ENCODE assay signal across 9 mouse cellular contexts in genomic region chr11:11686569-11687051, GRCm38 (mm10). TPM values are rescaled to one million over a fixed set of nuclear protein-coding genes. Genes with fewer than 3 reads are reported as not detected.
DNase-seq lines count a peak whose midpoint lies in the region; ATAC-seq lines count a peak whose summit lies in the region.
"Had no signal": no experiment of that assay in that cellular context is flagged by ENCODE, and none has a peak within 500 bp of the region (broad histone marks: within the 10 kb centered on the region; RNA-seq: fewer than 3 reads in every experiment).

No protein-coding gene starts in this region.

- no peak overlapping the region for H3K27ac ChIP-seq in embryonic facial prominence, embryonic 15.5 days (replicated peaks)

- DNase-seq in spleen, adult 12 weeks (ENCODE audit: low spot score): peak; percentile 37
- DNase-seq in spleen, postnatal 14 days (ENCODE audit: low spot score in 2 of 2): no peak
- peak; percentile 46 for DNase-seq in liver
- peak; percentile 59 to 69 for DNase-seq in spleen, postnatal 10 days (ENCODE audit: low spot score in 2 of 2)
- DNase-seq in gastrocnemius, postnatal 4 days (ENCODE audit: low spot score in 2 of 2): no peak
- DNase-seq in frontal cortex, adult 2 months (ENCODE audit: extremely low spot score in 1 of 2, low spot score in 1 of 2): no peak

- peaks cover 11% of the 10 kb centered on the region for H3K4me1 ChIP-seq in embryonic facial prominence, embryonic 15.5 days

- H3K4me2 ChIP-seq in embryonic facial prominence, embryonic 15.5 days (replicated peaks): peak overlapping the region; percentile 98

- no peak for ATAC-seq in embryonic facial prominence, embryonic 15.5 days (ENCODE audit: insufficient number of reproducible peaks, low FRiP score, low TSS enrichment, low read depth)
- no peak for ATAC-seq in megakaryocyte-erythroid progenitor cell, adult 5-6 weeks (replicated peaks; ENCODE audit: low FRiP score, low TSS enrichment, poor library complexity, severe bottlenecking)

- H3K27me3 ChIP-seq in embryonic facial prominence, embryonic 15.5 days: peaks cover 53% of the 10 kb centered on the region

- peak overlapping the region; percentile 61 for H3K4me3 ChIP-seq in embryonic facial prominence, embryonic 15.5 days (replicated peaks)

- no peaks in the 10 kb centered on the region for H3K36me3 ChIP-seq in embryonic facial prominence, embryonic 15.5 days

- 13% methylated on average over 16 of the region's 16 CpGs for WGBS in embryonic facial prominence, embryonic 15.5 days

- no peaks in the 10 kb centered on the region for H3K9me3 ChIP-seq in embryonic facial prominence, embryonic 15.5 days (replicated peaks)

- H3K9ac ChIP-seq in embryonic facial prominence, embryonic 15.5 days: no peak overlapping the region; the same call in 1 of the 2 replicates

RNA-seq across cellular contexts. Expression of gene Ikzf1, which starts 1.8 kb away (rescaled TPM):
- 2.2 and 2.5 TPM in 2 replicates for polyA plus RNA-seq in embryonic facial prominence, embryonic 15.5 days (2015; fragmentation: Nextera tagmentation; extraction: Ambion mirVana)
- 1 to 10 TPM; 3.8 to 4.2 TPM for total RNA-seq in gastrocnemius, postnatal 4 days (2021)
- 259 and 321 TPM in 2 replicates for total RNA-seq in megakaryocyte-erythroid progenitor cell, adult 5-6 weeks (2014; fragmentation: Nextera tagmentation)
- total RNA-seq in megakaryocyte-erythroid progenitor cell, adult 5-6 weeks (2017): 239 and 294 TPM in 2 replicates
- polyA plus RNA-seq in frontal cortex, adult 2 months (2012; rRNA removed): 3.0 and 3.1 TPM in 2 replicates

RNA-seq across cellular contexts. Expression of gene 4930512M02Rik, which starts 59.0 kb away (rescaled TPM):
- polyA plus RNA-seq in embryonic facial prominence, embryonic 15.5 days (2015; fragmentation: Nextera tagmentation; extraction: Ambion mirVana): not detected in 2 replicates
- total RNA-seq in gastrocnemius, postnatal 4 days (2021): not detected
- not detected in 2 replicates for total RNA-seq in megakaryocyte-erythroid progenitor cell, adult 5-6 weeks (2014; fragmentation: Nextera tagmentation)
- not detected in 2 replicates for total RNA-seq in megakaryocyte-erythroid progenitor cell, adult 5-6 weeks (2017)
- polyA plus RNA-seq in frontal cortex, adult 2 months (2012; rRNA removed): not detected in 2 replicates
- polyA plus RNA-seq: gonadal fat pad, adult 2 months had no signal

Comparison
In these comparisons a context has a peak if more than half of its experiments do, and no peak if none do; other contexts are left out.
1. DNase-seq: peak in spleen, adult 12 weeks (single experiment), liver (single experiment) and spleen, postnatal 10 days (2 of 2); none in spleen, postnatal 14 days (0 of 2), gastrocnemius, postnatal 4 days (0 of 2) and frontal cortex, adult 2 months (0 of 2).
2. RNA of gene Ikzf1, which starts 1.8 kb away (total RNA-seq): 239 to 321 TPM in megakaryocyte-erythroid progenitor cell, adult 5-6 weeks; 3.8 to 4.2 TPM in gastrocnemius, postnatal 4 days; every median in the first group is over 10 times any median in the second.